Mouse (Mus musculus): ENCODE measurements around the gene Stat5a. TPM values are rescaled to one million over a fixed set of nuclear protein-coding genes. Genes with fewer than 3 reads are reported as not detected.

Gene Stat5a
- polyA plus RNA-seq, 1 experiment from 2014 or later, result 13.0 TPM

- Histone ChIP-seq H3K9ac (ENCODE audit: low read length) (peak overlapping the region; percentile 71), H3K9me3 (ENCODE audit: control insufficient read depth, low read length) (no peaks in the 10 kb centered on the region), H3K27me3 (ENCODE audit: control insufficient read depth, insufficient read depth, low read length) (no peaks in the 10 kb centered on the region), H3K4me1 (replicated peaks; ENCODE audit: control insufficient read depth, insufficient read depth) (no peaks in the 10 kb centered on the region), H3K4me3 (ENCODE audit: low read depth, low read length) (peak overlapping the region; percentile 51), H3K4me2 (replicated peaks; ENCODE audit: low read depth) (peak overlapping the region; percentile 83), H3K27ac (replicated peaks) (peak overlapping the region; percentile 71), H3K36me3 (ENCODE audit: control insufficient read depth, insufficient read depth, low read length) (no peaks in the 10 kb centered on the region; the same call in 1 of the 2 replicates)
- WGBS, result 2% methylated on average over 54 of the region's 55 CpGs
- TF ChIP-seq EP300 (optimal IDR thresholded peaks at IDR 0.05), result no peak
- TF ChIP-seq CTCF (IDR thresholded peaks at IDR 0.05; ENCODE audit: low read depth), result peak; percentile 34; the same call in 1 of the 2 replicates
- ATAC-seq (ENCODE audit: low FRiP score, low TSS enrichment) (peak; percentile 94), DNase-seq (ENCODE audit: low spot score) (peak; percentile 92)
These were observed 1.3 kb downstream of the Stat5a start for GRCm38 (mm10) chr11:100860198-100861048.

GRCm38 (mm10) chr11:100861335-100861734 is 2.2 kb downstream of the Stat5a start:
- H3K27ac ChIP-seq (replicated peaks), result no peak overlapping the region
- H3K36me3 ChIP-seq (ENCODE audit: control insufficient read depth, insufficient read depth, low read length), result no peaks in the 10 kb centered on the region; the same call in 1 of the 2 replicates
- no peaks in the 10 kb centered on the region for H3K4me1 ChIP-seq (replicated peaks; ENCODE audit: control insufficient read depth, insufficient read depth)
- H3K4me3 ChIP-seq (ENCODE audit: low read depth, low read length), result peak overlapping the region; percentile 51; the same call in 1 of the 2 replicates
- ATAC-seq (ENCODE audit: low FRiP score, low TSS enrichment) (no peak), DNase-seq (ENCODE audit: low spot score) (no peak)
- no peaks in the 10 kb centered on the region for H3K9me3 ChIP-seq (ENCODE audit: control insufficient read depth, low read length)
- WGBS, result 80% methylated on average over 7 of the region's 7 CpGs
- H3K4me2 ChIP-seq (replicated peaks; ENCODE audit: low read depth), result peak overlapping the region; percentile 83
- TF ChIP-seq CTCF (IDR thresholded peaks at IDR 0.05; ENCODE audit: low read depth) (no peak), EP300 (optimal IDR thresholded peaks at IDR 0.05) (no peak)
- H3K9ac ChIP-seq (ENCODE audit: low read length), result no peak overlapping the region; the same call in 1 of the 2 replicates
- no peaks in the 10 kb centered on the region for H3K27me3 ChIP-seq (ENCODE audit: control insufficient read depth, insufficient read depth, low read length)

GRCm38 (mm10) chr11:100861836-100862235 is 2.7 kb downstream of the Stat5a start:
- 34% methylated on average over 3 of the region's 3 CpGs for WGBS
- no peak for ATAC-seq (ENCODE audit: low FRiP score, low TSS enrichment)
- DNase-seq (ENCODE audit: low spot score), result peak; percentile 28
- Histone ChIP-seq H3K4me1 (replicated peaks; ENCODE audit: control insufficient read depth, insufficient read depth) (no peaks in the 10 kb centered on the region), H3K9ac (ENCODE audit: low read length) (no peak overlapping the region), H3K36me3 (ENCODE audit: control insufficient read depth, insufficient read depth, low read length) (no peaks in the 10 kb centered on the region; the same call in 1 of the 2 replicates), H3K4me3 (ENCODE audit: low read depth, low read length) (no peak overlapping the region), H3K27me3 (ENCODE audit: control insufficient read depth, insufficient read depth, low read length) (no peaks in the 10 kb centered on the region), H3K4me2 (replicated peaks; ENCODE audit: low read depth) (no peak overlapping the region), H3K9me3 (ENCODE audit: control insufficient read depth, low read length) (no peaks in the 10 kb centered on the region), H3K27ac (replicated peaks) (no peak overlapping the region)
- TF ChIP-seq CTCF (IDR thresholded peaks at IDR 0.05; ENCODE audit: low read depth) (no peak), EP300 (optimal IDR thresholded peaks at IDR 0.05) (no peak)

GRCm38 (mm10) chr11:100863141-100863540 is 4.0 kb downstream of the Stat5a start:
- Histone ChIP-seq H3K27me3 (ENCODE audit: control insufficient read depth, insufficient read depth, low read length) (no peaks in the 10 kb centered on the region), H3K9me3 (ENCODE audit: control insufficient read depth, low read length) (no peaks in the 10 kb centered on the region), H3K36me3 (ENCODE audit: control insufficient read depth, insufficient read depth, low read length) (no peaks in the 10 kb centered on the region; the same call in 1 of the 2 replicates), H3K4me2 (replicated peaks; ENCODE audit: low read depth) (no peak overlapping the region), H3K27ac (replicated peaks) (no peak overlapping the region), H3K4me1 (replicated peaks; ENCODE audit: control insufficient read depth, insufficient read depth) (no peaks in the 10 kb centered on the region), H3K4me3 (ENCODE audit: low read depth, low read length) (no peak overlapping the region), H3K9ac (ENCODE audit: low read length) (no peak overlapping the region)
- DNase-seq (ENCODE audit: low spot score) (no peak), ATAC-seq (ENCODE audit: low FRiP score, low TSS enrichment) (no peak)
- TF ChIP-seq EP300 (optimal IDR thresholded peaks at IDR 0.05) (no peak), CTCF (IDR thresholded peaks at IDR 0.05; ENCODE audit: low read depth) (no peak)
- 86% methylated on average over 10 of the region's 10 CpGs for WGBS

- Histone ChIP-seq H3K27ac (replicated peaks) (no peak overlapping the region), H3K27me3 (ENCODE audit: control insufficient read depth, insufficient read depth, low read length) (no peaks in the 10 kb centered on the region), H3K4me1 (replicated peaks; ENCODE audit: control insufficient read depth, insufficient read depth) (no peaks in the 10 kb centered on the region), H3K4me3 (ENCODE audit: low read depth, low read length) (no peak overlapping the region), H3K36me3 (ENCODE audit: control insufficient read depth, insufficient read depth, low read length) (no peaks in the 10 kb centered on the region; the same call in 1 of the 2 replicates), H3K4me2 (replicated peaks; ENCODE audit: low read depth) (no peak overlapping the region), H3K9me3 (ENCODE audit: control insufficient read depth, low read length) (no peaks in the 10 kb centered on the region), H3K9ac (ENCODE audit: low read length) (no peak overlapping the region)
- DNase-seq (ENCODE audit: low spot score) (no peak), ATAC-seq (ENCODE audit: low FRiP score, low TSS enrichment) (no peak)
- WGBS, result 81% methylated on average over 7 of the region's 7 CpGs
- TF ChIP-seq CTCF (IDR thresholded peaks at IDR 0.05; ENCODE audit: low read depth), result peak; percentile 19; the same call in 1 of the 2 replicates
- TF ChIP-seq EP300 (optimal IDR thresholded peaks at IDR 0.05), result no peak
These were observed 6.5 kb downstream of the Stat5a start for GRCm38 (mm10) chr11:100865618-100866017.
